Mouse (Mus musculus) spleen, adult 18-20 months (tissue): ENCODE data around the gene Tsga10ip.
"Not testable (repeated sequence)": the region's sequence is repeated elsewhere in the genome, so short reads cannot be mapped to it uniquely, and the experiment has no call there.

Experiments used
- DNase-seq, 2 experiments: peaks; one replicate each; pipeline ENCODE4 v3.0.0; 2022; ENCODE audit warnings: mixed read lengths in 2 of 2

The Tsga10ip gene

GRCm38 (mm10) chr19:5388011-5388441 lies 14.3 kb downstream of the Tsga10ip start:
- peak in 1 of 2 experiments; percentile 41 for DNase-seq

GRCm38 (mm10) chr19:5384715-5385114 lies 17.6 kb downstream of the Tsga10ip start:
- DNase-seq: no peak

DNA sequence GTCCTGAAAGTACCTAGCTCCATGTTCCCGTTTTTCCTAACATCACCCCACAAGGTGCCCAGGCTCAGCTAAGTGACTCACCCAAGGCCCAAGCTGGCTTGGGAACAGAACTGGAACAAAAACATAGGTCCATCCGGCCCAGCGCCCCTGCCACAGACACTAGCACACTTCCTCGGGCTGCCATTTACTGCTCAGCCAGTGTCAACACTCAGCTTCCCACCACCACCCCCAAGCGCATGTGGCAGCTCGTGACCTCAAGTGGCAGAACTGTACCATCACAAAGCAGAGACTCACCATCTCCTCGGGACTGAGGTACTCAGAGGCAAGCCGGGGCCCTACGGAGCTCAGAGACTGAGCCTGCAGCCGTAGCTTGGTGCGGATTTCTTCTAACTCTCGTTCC lies 19.0 kb downstream of the Tsga10ip start:
- DNase-seq: no peak

- no peak for DNase-seq
These were observed 24.9 kb downstream of the Tsga10ip start for GRCm38 (mm10) chr19:5377446-5377845.

- no peak for DNase-seq
These were observed 27.6 kb downstream of the Tsga10ip start for GRCm38 (mm10) chr19:5374748-5375147.

DNA sequence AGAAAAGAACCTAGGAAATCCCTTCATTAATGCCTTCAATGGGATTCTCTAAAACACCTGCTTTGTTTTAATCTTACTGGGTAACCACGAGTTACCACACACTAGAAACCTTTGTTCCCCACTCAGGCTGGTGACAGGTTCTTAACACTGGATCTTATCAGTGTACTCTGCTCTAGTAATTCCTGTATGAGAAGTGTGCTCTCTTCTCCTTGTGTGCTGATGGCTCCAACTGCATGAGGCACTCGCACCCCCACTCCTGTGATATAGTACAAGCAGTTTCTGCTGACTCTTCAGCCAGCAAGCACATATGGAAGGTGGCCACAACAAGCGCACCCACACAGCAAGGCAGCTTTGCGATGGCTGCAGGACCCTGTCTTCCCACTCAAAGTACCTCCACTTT lies 28.1 kb downstream of the Tsga10ip start:
- DNase-seq: no peak

GRCm38 (mm10) chr19:5372724-5373123 lies 29.6 kb downstream of the Tsga10ip start:
- DNase-seq: no peak

DNA sequence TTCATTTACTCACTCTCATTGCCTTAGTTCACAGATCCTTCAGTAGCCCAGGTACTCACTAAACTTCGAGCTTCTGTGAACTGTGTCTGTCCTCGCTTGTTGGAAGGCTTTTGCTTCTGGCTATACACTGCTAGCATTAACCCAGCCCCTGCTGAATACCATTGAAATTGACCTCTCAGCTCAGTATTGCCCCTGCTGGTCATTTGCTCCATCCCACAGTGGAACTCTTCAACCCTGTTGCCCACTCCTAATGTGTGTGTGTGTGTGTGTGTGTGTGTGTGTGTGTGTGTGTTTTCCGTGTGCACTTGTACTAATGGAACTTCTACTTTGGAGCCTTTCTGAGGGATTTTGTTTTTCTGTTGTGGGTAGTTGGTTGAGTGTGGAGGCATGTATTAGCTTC lies 31.4 kb downstream of the Tsga10ip start:
- no peak for DNase-seq

GRCm38 (mm10) chr19:5367455-5367854 lies 34.9 kb downstream of the Tsga10ip start:
- no peak for DNase-seq

DNA sequence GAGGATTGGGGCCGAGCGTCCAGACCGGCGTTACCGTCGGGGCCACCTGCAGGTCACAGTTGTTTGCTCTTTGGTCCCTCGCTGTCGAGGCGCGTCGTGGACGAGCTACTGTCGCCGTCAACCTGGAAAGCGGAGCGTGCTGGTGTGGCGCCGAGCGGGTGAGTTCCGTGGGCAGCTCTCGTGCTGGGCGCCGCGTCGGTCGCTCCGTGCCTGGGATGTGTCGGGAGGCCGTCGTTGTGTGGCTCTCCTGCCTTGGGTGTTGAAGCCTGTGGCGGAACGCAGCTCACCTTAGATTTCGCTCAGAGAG lies 35.3 kb downstream of the Tsga10ip start, which contains the start of gene Banf1:
Gene Banf1, minus strand, starts transcription at position 116 of the 307 bp plus-strand sequence.
- no peak for DNase-seq

DNA sequence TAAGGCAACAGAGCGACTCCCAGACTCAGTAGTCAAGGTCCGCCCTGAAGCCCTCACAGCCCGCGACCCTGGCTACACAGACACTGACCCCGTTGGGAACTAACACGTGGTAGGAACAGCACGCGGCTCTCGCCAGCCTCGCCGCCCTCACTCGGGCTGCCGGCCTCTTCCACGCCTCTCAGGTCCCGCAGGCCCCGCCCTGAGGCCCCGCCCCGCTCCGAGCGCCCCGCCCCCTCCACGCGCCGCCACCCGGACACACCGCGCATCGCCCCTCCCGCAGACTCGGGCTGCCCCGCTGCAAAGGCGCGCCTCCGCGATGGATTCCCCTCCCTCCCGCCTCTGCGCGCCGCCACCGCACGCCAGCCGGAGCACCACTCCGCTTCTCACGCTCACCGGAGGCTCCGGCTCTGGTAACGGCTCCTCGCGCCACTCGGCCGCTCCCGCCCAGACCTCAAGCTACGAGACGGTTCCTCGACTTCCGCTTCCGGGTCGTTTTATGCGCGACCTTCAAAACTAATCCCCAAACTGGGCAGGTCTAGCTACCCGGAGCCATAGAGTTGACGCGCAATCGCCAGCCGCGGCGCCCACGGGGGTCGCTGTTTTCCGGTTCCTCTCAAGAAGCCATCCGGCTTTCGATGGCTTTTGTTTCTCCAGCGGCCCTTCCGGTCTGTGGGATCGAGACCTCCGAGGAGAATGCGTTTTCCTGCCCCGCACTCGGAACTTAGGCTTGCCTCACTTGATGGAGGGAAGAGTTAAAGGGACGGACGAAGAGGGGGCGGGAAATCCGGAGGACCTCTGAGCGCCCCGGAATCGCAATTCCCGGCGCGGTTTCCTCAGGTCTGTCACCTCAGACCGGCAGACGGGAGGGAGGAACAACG lies 35.9 kb downstream of the Tsga10ip start, which contains the start of gene Eif1ad:
Gene Eif1ad, plus strand, starts transcription at position 567 of the 878 bp plus-strand sequence.
- peak; percentile 86 to 90 for DNase-seq

DNA sequence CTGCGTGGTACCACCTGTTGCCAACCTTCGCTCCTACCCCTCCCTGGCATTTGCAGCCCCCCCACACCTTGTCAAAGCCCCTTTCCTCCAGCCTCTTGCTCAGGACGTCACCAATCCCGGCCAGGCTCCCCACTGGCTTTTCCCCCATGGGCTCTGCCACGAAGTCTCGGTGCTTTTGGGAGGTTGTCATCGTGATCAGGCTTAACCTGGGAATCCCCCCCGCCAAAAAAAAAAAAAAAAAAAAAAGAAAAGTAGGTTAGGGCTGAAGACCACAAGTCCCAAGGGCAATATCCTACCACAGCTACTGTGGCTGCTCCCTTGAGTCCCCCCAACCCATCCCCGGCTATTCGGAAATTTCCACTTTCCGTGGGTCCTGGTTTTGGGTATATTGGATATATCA lies 36.6 kb downstream of the Tsga10ip start:
- no peak for DNase-seq

DNA sequence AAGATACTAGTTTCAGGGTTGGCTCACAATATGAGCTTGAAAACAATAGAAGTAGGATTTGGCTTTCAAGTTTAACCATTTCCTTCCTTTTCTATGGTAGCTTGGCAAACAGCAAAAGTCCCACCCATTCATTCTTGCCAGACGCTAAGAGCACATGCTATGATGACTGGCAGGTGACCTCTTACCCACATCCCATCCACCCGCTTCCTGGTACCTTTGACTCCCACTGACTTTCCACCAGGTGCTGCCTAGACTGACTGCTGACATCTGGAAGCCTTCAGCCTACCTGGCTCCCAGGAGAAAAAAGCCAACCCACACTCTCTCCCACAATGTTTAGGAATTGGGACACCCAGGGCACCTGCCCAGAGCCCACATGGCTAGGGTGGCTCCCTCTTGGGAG lies 38.2 kb downstream of the Tsga10ip start:
- no peak for DNase-seq

GRCm38 (mm10) chr19:5362186-5362585 lies 40.1 kb downstream of the Tsga10ip start:
- DNase-seq: no peak

DNA sequence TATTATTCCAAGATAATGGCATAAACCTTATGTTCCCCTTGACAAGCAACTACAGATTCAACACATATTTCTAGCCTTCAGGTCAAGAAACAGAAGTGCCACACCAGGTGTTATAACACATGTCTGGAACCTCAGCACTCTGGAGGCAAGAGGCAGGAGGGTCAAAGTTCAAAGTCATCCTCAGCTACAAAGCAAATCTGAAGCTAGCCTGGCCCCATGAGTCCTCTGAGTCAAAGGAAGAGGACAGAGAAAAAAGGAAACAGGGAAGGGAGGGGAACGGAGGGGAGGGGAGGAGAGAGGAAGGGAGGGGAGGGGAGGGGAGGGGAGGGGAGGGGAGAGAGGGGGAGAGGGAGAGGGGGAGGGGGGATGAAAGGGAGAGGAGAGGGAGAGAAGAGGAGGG lies 46.2 kb downstream of the Tsga10ip start:
- no peak for DNase-seq

DNA sequence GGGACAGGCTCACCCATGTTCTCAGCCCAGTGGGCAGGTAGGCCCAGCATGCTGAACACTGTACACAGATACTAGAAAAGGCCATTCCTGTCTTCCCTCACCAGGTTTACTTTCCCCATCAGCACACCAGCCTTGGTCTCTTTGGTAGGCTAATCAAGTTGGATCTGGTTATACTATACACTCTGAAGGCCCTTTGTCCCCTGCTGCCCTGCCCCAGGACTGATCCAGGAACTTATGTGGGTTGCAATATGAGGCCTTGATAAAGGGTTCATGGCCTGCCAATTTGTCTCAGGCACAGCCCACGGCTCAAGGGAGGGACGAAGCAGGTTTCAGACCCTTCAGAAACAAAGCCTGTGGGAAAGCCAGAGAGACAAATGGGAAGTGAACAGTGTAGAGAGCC lies 48.7 kb downstream of the Tsga10ip start:
- DNase-seq: no peak

GRCm38 (mm10) chr19:5349502-5349873 lies 52.8 kb downstream of the Tsga10ip start, which contains the start of gene Cst6:
Gene Cst6 (minus strand): TSS chr19:5349574.
- not testable (repeated sequence) for DNase-seq

GRCm38 (mm10) chr19:5348526-5349501 lies 53.5 kb downstream of the Tsga10ip start:
- peak in 1 of 2 experiments; percentile 7 for DNase-seq

DNA sequence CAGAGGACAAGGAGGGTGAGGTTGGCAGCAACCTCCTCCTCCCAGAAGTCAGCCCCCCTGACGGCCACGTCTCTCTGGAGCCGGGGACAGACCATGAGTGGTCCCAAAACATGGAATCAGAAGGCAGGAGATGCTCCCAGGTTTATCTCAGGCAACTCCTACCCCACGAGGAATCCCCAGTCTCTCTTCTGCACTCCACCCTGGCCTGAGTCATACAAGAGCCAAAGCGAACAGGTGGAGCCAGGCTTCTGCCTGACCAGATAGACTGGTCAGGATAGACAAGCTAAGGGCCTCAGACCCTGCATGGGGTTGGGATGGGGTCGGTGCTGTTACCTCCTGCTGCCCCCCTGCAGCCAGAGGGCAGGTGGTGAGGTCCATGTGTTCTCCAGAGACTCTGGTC lies 54.3 kb downstream of the Tsga10ip start:
- DNase-seq: no peak

GRCm38 (mm10) chr19:5345297-5346131 lies 56.8 kb downstream of the Tsga10ip start:
- DNase-seq: no peak

GRCm38 (mm10) chr19:5341360-5341759 lies 61.0 kb downstream of the Tsga10ip start:
- no peak for DNase-seq
